Mouse (Mus musculus) CH12.LX (cell line): Measurements from ENCODE around the gene Dolk. TPM values are rescaled to one million over a fixed set of nuclear protein-coding genes. Genes with fewer than 3 reads are reported as not detected.

ENCODE experiments used
- DNase-seq: peaks from one replicate; pipeline ENCODE4 v3.0.0-alpha.2; 2013; ENCODE audit errors: extremely low read depth
- H3K27ac ChIP-seq: 2 replicates; pipeline ENCODE4 v1.5.1; 2012; ENCODE audit warnings: low read depth, mild to moderate bottlenecking, control low read depth, moderate library complexity; ENCODE audit not compliant: insufficient read depth
- H3K27me3 ChIP-seq: replicated peaks from 2 replicates; pipeline ENCODE3; 2012; ENCODE audit warnings: inconsistent platforms
- H3K36me3 ChIP-seq, 2 experiments: replicated peaks in 1 of 2; 2 replicates each; pipeline versions ENCODE3 to v1.6.1; 2012; ENCODE audit warnings: inconsistent platforms in 1 of 2, low read length in 1 of 2, mild to moderate bottlenecking in 1 of 2, mixed read lengths in 1 of 2, moderate library complexity in 1 of 2; ENCODE audit not compliant: control insufficient read depth in 1 of 2, insufficient read depth in 1 of 2
- H3K4me1 ChIP-seq, 2 experiments: 2 replicates each; pipeline ENCODE4 v1.6.1; 2012; ENCODE audit warnings: inconsistent platforms in 1 of 2, moderate library complexity in 1 of 2; ENCODE audit not compliant: insufficient read depth in 2 of 2, control insufficient read depth in 1 of 2
- H3K4me2 ChIP-seq: 2 replicates; pipeline ENCODE4 v1.6.1; 2012; ENCODE audit warnings: low read depth, mild to moderate bottlenecking, control low read depth; ENCODE audit not compliant: poor library complexity, insufficient read depth, severe bottlenecking
- H3K4me3 ChIP-seq, 3 experiments: fragments of 150-350 bp in 1 of 3; sonication (generic) in 1 of 3; replicated peaks in 1 of 3; 2 replicates each; pipeline versions ENCODE3 to v1.5.1; 2011 to 2012; ENCODE audit warnings: low read depth in 2 of 3, low read length in 2 of 3, mild to moderate bottlenecking in 2 of 3, moderate library complexity in 2 of 3, control low read depth in 1 of 3, improper control_type of control experiment in 1 of 3, inconsistent platforms in 1 of 3, mixed read lengths in 1 of 3; ENCODE audit not compliant: poor library complexity in 1 of 3
- H3K79me2 ChIP-seq: replicated peaks from 2 replicates; pipeline ENCODE4 v1.6.1; 2012; ENCODE audit warnings: mild to moderate bottlenecking, moderate library complexity; ENCODE audit not compliant: control insufficient read depth, poor library complexity, insufficient read depth, severe bottlenecking; ENCODE audit errors: extremely low read depth
- H3K9ac ChIP-seq: 2 replicates; pipeline ENCODE4 v1.6.1; 2012; ENCODE audit warnings: low read depth, mild to moderate bottlenecking, control low read depth, moderate library complexity; ENCODE audit not compliant: insufficient read depth
- H3K9me3 ChIP-seq: replicated peaks from 2 replicates; pipeline ENCODE3; 2012; ENCODE audit warnings: low read length, inconsistent platforms, mixed read lengths
- CHD1 ChIP-seq: IDR thresholded peaks from 2 replicates; pipeline ENCODE4 v1.6.1; 2012; ENCODE audit warnings: low read depth, low read length, improper control_type of control experiment, inconsistent platforms
- CHD2 ChIP-seq: IDR thresholded peaks from 2 replicates; pipeline ENCODE4 v1.6.1; 2011; ENCODE audit warnings: low read length, improper control_type of control experiment
- CTCF ChIP-seq, 2 experiments: IDR thresholded peaks in 1 of 2; conservative IDR thresholded peaks in 1 of 2; 2 replicates each; pipeline ENCODE4 v1.5.1; 2011 to 2012; ENCODE audit warnings: low read depth in 2 of 2, low read length in 2 of 2, improper control_type of control experiment in 1 of 2, inconsistent platforms in 1 of 2, mild to moderate bottlenecking in 1 of 2, moderate library complexity in 1 of 2
- ELF1 ChIP-seq: IDR thresholded peaks from 2 replicates; pipeline ENCODE4 v1.6.1; 2014; ENCODE audit warnings: low read depth, mild to moderate bottlenecking, inconsistent platforms, low read length, improper control_type of control experiment
- EP300 ChIP-seq: IDR thresholded peaks from 2 replicates; pipeline ENCODE4 v1.6.1; 2011; ENCODE audit warnings: low read length, improper control_type of control experiment
- ETS1 ChIP-seq: conservative IDR thresholded peaks from 2 replicates; pipeline ENCODE4 v1.6.1; 2012; ENCODE audit warnings: low read depth, mild to moderate bottlenecking, inconsistent platforms, low read length, improper control_type of control experiment, moderate library complexity
- GABPA ChIP-seq: IDR thresholded peaks from 2 replicates; pipeline ENCODE4 v1.6.1; 2012; ENCODE audit warnings: low read depth, low read length, improper control_type of control experiment, inconsistent platforms; ENCODE audit not compliant: insufficient replicate concordance
- HCFC1 ChIP-seq: IDR thresholded peaks from 2 replicates; pipeline ENCODE4 v1.6.1; 2012; ENCODE audit warnings: low read depth, mild to moderate bottlenecking, inconsistent platforms, low read length, improper control_type of control experiment
- IRF4 ChIP-seq: IDR thresholded peaks from 2 replicates; pipeline ENCODE4 v1.6.1; 2014; ENCODE audit warnings: low read depth, mild to moderate bottlenecking, inconsistent platforms, low read length, improper control_type of control experiment
- JUN ChIP-seq: IDR thresholded peaks from 2 replicates; pipeline ENCODE4 v1.6.1; 2011; ENCODE audit warnings: low read depth, mild to moderate bottlenecking, low read length, improper control_type of control experiment, moderate library complexity; ENCODE audit not compliant: insufficient read depth
- KAT2A ChIP-seq: IDR thresholded peaks from 2 replicates; pipeline ENCODE4 v1.6.1; 2012; ENCODE audit warnings: low read length, improper control_type of control experiment, inconsistent platforms; ENCODE audit not compliant: insufficient replicate concordance
- MAX ChIP-seq: IDR thresholded peaks from 2 replicates; pipeline ENCODE4 v1.6.1; 2011; ENCODE audit warnings: low read length, improper control_type of control experiment
- MAZ ChIP-seq: IDR thresholded peaks from 2 replicates; pipeline ENCODE4 v1.6.1; 2012; ENCODE audit warnings: low read depth, mild to moderate bottlenecking, inconsistent platforms, low read length, improper control_type of control experiment, moderate library complexity
- MXI1 ChIP-seq: IDR thresholded peaks from 2 replicates; pipeline ENCODE4 v1.6.1; 2011; ENCODE audit warnings: mild to moderate bottlenecking, low read depth, low read length, improper control_type of control experiment
- MYC ChIP-seq: IDR thresholded peaks from 2 replicates; pipeline ENCODE4 v1.6.1; 2011; ENCODE audit warnings: low read depth, mild to moderate bottlenecking, improper control_type of control experiment, low read length
- NRF1 ChIP-seq: IDR thresholded peaks from 2 replicates; pipeline ENCODE4 v1.6.1; 2014; ENCODE audit warnings: low read depth, mild to moderate bottlenecking, inconsistent platforms, low read length, improper control_type of control experiment, moderate library complexity
- PAX5 ChIP-seq: IDR thresholded peaks from 2 replicates; pipeline ENCODE4 v1.6.1; 2012; ENCODE audit warnings: low read length, inconsistent platforms, mixed read lengths
- RCOR1 ChIP-seq: conservative IDR thresholded peaks from 2 replicates; pipeline ENCODE4 v1.6.1; 2012; ENCODE audit warnings: low read depth, mild to moderate bottlenecking, inconsistent platforms, low read length, improper control_type of control experiment
- SMC3 ChIP-seq: IDR thresholded peaks from 2 replicates; pipeline ENCODE4 v1.6.1; 2011; ENCODE audit warnings: low read depth, low read length, improper control_type of control experiment
- USF1 ChIP-seq: IDR thresholded peaks from 2 replicates; pipeline ENCODE4 v1.6.1; 2014; ENCODE audit warnings: low read depth, mild to moderate bottlenecking, inconsistent platforms, low read length, improper control_type of control experiment
- USF2 ChIP-seq: conservative IDR thresholded peaks from 2 replicates; pipeline ENCODE4 v1.6.1; 2011; ENCODE audit warnings: low read depth, low read length, improper control_type of control experiment
- ZC3H11A ChIP-seq: IDR thresholded peaks from 2 replicates; pipeline ENCODE4 v1.6.1; 2012; ENCODE audit warnings: low read depth, mild to moderate bottlenecking, inconsistent platforms, low read length, improper control_type of control experiment
- ZKSCAN1 ChIP-seq: IDR thresholded peaks from 2 replicates; pipeline ENCODE4 v1.6.1; 2012; ENCODE audit warnings: low read depth, inconsistent platforms, low read length, improper control_type of control experiment, borderline replicate concordance
- ZNF384 ChIP-seq: IDR thresholded peaks from 2 replicates; pipeline ENCODE4 v1.6.1; 2012; ENCODE audit warnings: low read depth, low read length, improper control_type of control experiment, inconsistent platforms
- dilution Hi-C: fragments of 300-500 bp; cut with MboI; formaldehyde crosslinking; loops from 2 replicates; pipeline ENCODE4 v1.14.3; 2020; ENCODE audit warnings: low sequenced_read_pairs; ENCODE audit not compliant: extremely low pct_unique_long_range_greater_than_20kb, extremely low pct_ligation_motif_present
- in situ Hi-C: fragments of 300-500 bp; cut with MboI; formaldehyde crosslinking; loops from 3 replicates; pipeline ENCODE4 v1.14.3; 2019; ENCODE audit warnings: low sequenced_read_pairs, low pct_ligation_motif_present, low pct_unique_long_range_greater_than_20kb, mixed read lengths
- polyA plus RNA-seq: library from polyadenylated mRNA; unstranded; fragments of >175 nt; gene quantifications from 2 replicates; pipeline ENCODE4 v1.2.1, GENCODE M21; 2012; ENCODE audit warnings: low read depth; ENCODE audit not compliant: insufficient read length
- total RNA-seq, 2 experiments: library from RNA; depleted of rRNA; stranded (reverse); fragments of 300-350 nt in 1 of 2; fragments of >200 nt in 1 of 2; gene quantifications; 2 replicates each; pipeline ENCODE4 v1.2.3; 2012 to 2014

Dolk gene
- total and polyA plus RNA-seq, 3 experiments, result 11.6 to 17.4 (median 11.8) TPM

DNA sequence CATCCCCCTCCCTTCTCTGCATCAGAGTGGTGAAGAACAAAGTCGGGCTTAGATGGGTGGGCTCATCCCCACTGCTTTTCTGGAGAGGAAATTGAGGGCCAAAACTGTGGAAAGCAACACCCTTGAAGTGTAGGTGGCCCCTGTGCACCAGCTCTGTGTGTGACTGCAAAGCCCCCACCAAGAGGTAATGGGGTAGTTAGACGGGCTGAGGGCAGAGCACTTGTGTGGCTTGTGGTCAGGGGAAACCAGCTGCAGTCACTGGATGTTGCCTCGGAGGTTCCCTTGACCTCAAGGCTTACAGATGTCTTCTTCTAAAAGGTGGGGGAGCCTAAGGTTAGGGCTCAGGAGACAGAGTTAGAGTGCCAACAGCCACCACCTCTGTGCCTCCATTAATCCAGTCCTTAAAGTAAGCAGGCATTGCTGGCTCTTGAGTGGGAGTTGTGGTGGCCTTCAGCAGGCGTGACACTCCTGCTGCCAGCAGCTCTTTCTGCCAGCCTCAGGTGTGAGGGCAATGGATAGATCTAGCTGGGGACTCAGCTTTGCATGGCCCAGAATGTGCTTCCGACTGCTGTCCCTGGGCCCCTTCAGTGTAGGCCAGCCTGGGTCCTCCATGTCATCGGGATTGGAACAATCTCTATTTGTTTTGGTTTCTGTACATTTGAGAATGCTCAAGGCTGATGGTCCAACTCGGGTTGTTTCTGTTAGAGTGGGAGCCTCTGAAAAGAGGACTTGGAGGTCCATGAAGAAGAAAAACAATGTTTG lies 28.3 kb downstream of the Dolk start:
- Histone ChIP-seq H3K79me2 (no peaks in the 10 kb centered on the region), H3K27me3 (no peaks in the 10 kb centered on the region), H3K9ac (no peak overlapping the region), H3K27ac (no peak overlapping the region), H3K9me3 (no peaks in the 10 kb centered on the region), H3K4me1 (peaks cover 10 to 35% of the 10 kb centered on the region in 2 experiments), H3K36me3 (peaks cover 41 to 81% of the 10 kb centered on the region in 2 experiments), H3K4me3 (no peak overlapping the region), H3K4me2 (no peak overlapping the region)
- in situ Hi-C loops (no loop called here), dilution Hi-C loops (no loop called here)
- DNase-seq, result no peak
- TF ChIP-seq NRF1 (no peak), IRF4 (no peak), CHD1 (no peak), KAT2A (no peak), MYC (no peak), MAZ (no peak), GABPA (no peak), MAX (no peak), PAX5 (no peak), ELF1 (no peak)

DNA sequence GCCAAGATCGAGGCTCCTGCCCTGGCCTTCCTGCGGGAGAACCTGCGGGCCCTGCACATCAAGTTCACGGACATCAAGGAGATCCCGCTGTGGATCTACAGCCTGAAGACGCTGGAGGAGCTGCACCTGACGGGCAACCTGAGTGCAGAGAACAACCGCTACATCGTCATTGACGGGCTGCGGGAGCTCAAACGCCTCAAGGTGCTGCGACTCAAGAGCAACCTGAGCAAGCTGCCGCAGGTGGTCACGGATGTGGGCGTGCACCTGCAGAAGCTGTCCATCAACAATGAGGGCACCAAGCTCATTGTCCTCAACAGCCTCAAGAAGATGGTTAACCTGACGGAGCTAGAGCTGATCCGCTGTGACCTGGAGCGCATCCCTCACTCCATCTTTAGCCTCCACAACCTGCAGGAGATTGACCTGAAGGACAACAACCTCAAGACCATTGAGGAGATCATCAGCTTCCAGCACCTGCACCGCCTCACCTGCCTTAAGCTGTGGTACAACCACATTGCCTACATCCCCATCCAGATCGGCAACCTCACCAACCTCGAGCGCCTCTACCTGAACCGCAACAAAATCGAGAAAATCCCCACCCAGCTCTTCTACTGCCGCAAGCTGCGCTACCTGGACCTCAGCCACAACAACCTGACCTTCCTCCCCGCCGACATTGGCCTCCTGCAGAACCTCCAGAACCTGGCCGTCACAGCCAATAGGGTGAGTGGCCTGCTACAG lies 29.4 kb downstream of the Dolk start:
- H3K36me3 ChIP-seq, result peaks cover 35 to 71% of the 10 kb centered on the region in 2 experiments
- dilution Hi-C loops, result no loop called here

More for the DNA sequence above, 29.4 kb downstream of the Dolk start:
- no peak overlapping the region for H3K9ac ChIP-seq
- no peak for DNase-seq
- no peak overlapping the region for H3K4me2 ChIP-seq
- H3K79me2 ChIP-seq, result no peaks in the 10 kb centered on the region
- peaks cover 18 to 46% of the 10 kb centered on the region in 2 experiments for H3K4me1 ChIP-seq
- H3K9me3 ChIP-seq, result no peaks in the 10 kb centered on the region
- no peak overlapping the region for H3K4me3 ChIP-seq
- in situ Hi-C loops, result no loop called here
- no peak for TF ChIP-seq SMC3
- no peak for TF ChIP-seq ZKSCAN1
- TF ChIP-seq EP300, result no peak
- TF ChIP-seq MXI1, result no peak
- TF ChIP-seq USF1, result no peak
- TF ChIP-seq USF2, result no peak
- TF ChIP-seq JUN, result no peak
- no peak for TF ChIP-seq NRF1
- TF ChIP-seq RCOR1, result no peak
- TF ChIP-seq CTCF (conservative IDR thresholded peaks at IDR 0.05 in 1 of 2, IDR thresholded peaks at IDR 0.05 in 1 of 2; ENCODE audit: low read depth in 2 of 2, low read length in 2 of 2), result no peak
- no peak for TF ChIP-seq HCFC1
- TF ChIP-seq ZNF384, result no peak
- TF ChIP-seq GABPA, result no peak
- no peak for TF ChIP-seq PAX5
- no peak for TF ChIP-seq CHD2
- TF ChIP-seq MAX, result no peak
- no peak for TF ChIP-seq ZC3H11A
- no peak for TF ChIP-seq ETS1
- H3K27ac ChIP-seq, result no peak overlapping the region
- no peaks in the 10 kb centered on the region for H3K27me3 ChIP-seq
